Mouse (Mus musculus) liver, embryonic 13.5 days (tissue): ENCODE results near the gene Cox7a1. TPM values are rescaled to one million over a fixed set of nuclear protein-coding genes. Genes with fewer than 3 reads are reported as not detected.
A peak's percentile ranks its signal among the peaks of the same experiment; 100 is the strongest.

Experiments
- ATAC-seq: fragments of 200-750 bp; cut with Nextera tagmentation; 2 replicates; pipeline ENCODE4 v1.8.0; 2017; ENCODE audit warnings: low read depth, mild to moderate bottlenecking, moderate number of reproducible peaks, moderate library complexity
- DNase-seq: peaks from one replicate; pipeline ENCODE4 v3.0.0; 2022
- H3K27ac ChIP-seq: fragments of 300-500 bp; sonication (generic); 2 replicates; pipeline ENCODE4 v1.5.1; 2015; ENCODE audit warnings: moderate library complexity, mild to moderate bottlenecking, inconsistent platforms
- H3K27me3 ChIP-seq: fragments of 300-500 bp; sonication (generic); 2 replicates; pipeline ENCODE4 v1.6.1; 2015; ENCODE audit warnings: mild to moderate bottlenecking, inconsistent platforms
- H3K36me3 ChIP-seq: fragments of 300-500 bp; sonication (generic); 2 replicates; pipeline ENCODE4 v1.6.1; 2015; ENCODE audit warnings: mild to moderate bottlenecking, inconsistent platforms
- H3K4me1 ChIP-seq: fragments of 300-500 bp; sonication (generic); replicated peaks from 2 replicates; pipeline ENCODE4 v1.6.1; 2015; ENCODE audit warnings: inconsistent platforms
- H3K4me2 ChIP-seq: fragments of 300-500 bp; sonication (generic); 2 replicates; pipeline ENCODE4 v1.6.1; 2015; ENCODE audit warnings: inconsistent platforms, mild to moderate bottlenecking, moderate library complexity
- H3K4me3 ChIP-seq: fragments of 300-500 bp; sonication (generic); replicated peaks from 2 replicates; pipeline ENCODE4 v1.5.1; 2015; ENCODE audit warnings: mild to moderate bottlenecking, inconsistent platforms
- H3K9ac ChIP-seq: fragments of 300-500 bp; sonication (generic); 2 replicates; pipeline ENCODE4 v1.6.1; 2015; ENCODE audit warnings: mild to moderate bottlenecking, inconsistent platforms
- H3K9me3 ChIP-seq: fragments of 300-500 bp; sonication (generic); replicated peaks from 2 replicates; pipeline ENCODE4 v1.6.1; 2016; ENCODE audit warnings: inconsistent platforms
- WGBS: fragments of 180-500 bp; shearing (Covaris S2); methylation state at CpG from one replicate; pipeline ENCODE4 v1.1.7; 2015; ENCODE audit not compliant: insufficient replicate concordance; 5-methylcytosine and 5-hydroxymethylcytosine counted together
- polyA plus RNA-seq: library from polyadenylated mRNA; unstranded; fragments of >200 nt; fragmentation: Nextera tagmentation; extraction: Ambion mirVana; gene quantifications from 2 replicates; pipeline ENCODE4 v1.2.1, GENCODE M21; 2015

Cox7a1 gene
- polyA plus RNA-seq, 1 experiment from 2014 or later: 4.2 TPM

GRCm38 (mm10) chr7:30221433-30221832, 37.5 kb downstream of the Cox7a1 start:
- peaks cover 28% of the 10 kb centered on the region for H3K4me1 ChIP-seq
- no peaks in the 10 kb centered on the region for H3K9me3 ChIP-seq
- ATAC-seq (no peak), DNase-seq (no peak)
- H3K4me3 ChIP-seq: no peak overlapping the region
- no peak overlapping the region for H3K27ac ChIP-seq
- H3K4me2 ChIP-seq: no peak overlapping the region
- 68% methylated on average over 3 of the region's 3 CpGs for WGBS
- no peaks in the 10 kb centered on the region for H3K27me3 ChIP-seq
- peaks cover 30% of the 10 kb centered on the region for H3K36me3 ChIP-seq
- H3K9ac ChIP-seq: no peak overlapping the region

GRCm38 (mm10) chr7:30222205-30222604, 38.3 kb downstream of the Cox7a1 start:
- Histone ChIP-seq H3K27me3 (no peaks in the 10 kb centered on the region), H3K4me2 (peak overlapping the region; percentile 16), H3K9ac (no peak overlapping the region), H3K27ac (no peak overlapping the region), H3K36me3 (peaks cover 38% of the 10 kb centered on the region), H3K4me3 (no peak overlapping the region), H3K9me3 (no peaks in the 10 kb centered on the region), H3K4me1 (peaks cover 25% of the 10 kb centered on the region)
- DNase-seq: no peak
- ATAC-seq: peak; percentile 71
- 56% methylated on average over 5 of the region's 5 CpGs for WGBS

- Histone ChIP-seq H3K4me3 (no peak overlapping the region), H3K9ac (no peak overlapping the region), H3K27ac (no peak overlapping the region), H3K27me3 (no peaks in the 10 kb centered on the region), H3K4me1 (peaks cover 21% of the 10 kb centered on the region), H3K4me2 (no peak overlapping the region), H3K36me3 (peaks cover 40% of the 10 kb centered on the region), H3K9me3 (no peaks in the 10 kb centered on the region)
- 81% methylated on average over 12 of the region's 12 CpGs for WGBS
- ATAC-seq: no peak
- DNase-seq: no peak
These were observed 40.3 kb downstream of the Cox7a1 start for GRCm38 (mm10) chr7:30224206-30224605.

GRCm38 (mm10) chr7:30231328-30231668, 47.4 kb downstream of the Cox7a1 start:
- H3K9ac ChIP-seq: peak overlapping the region; percentile 86
- ATAC-seq: peak; percentile 29; the same call in 1 of the 2 replicates
- peaks cover 23% of the 10 kb centered on the region for H3K4me1 ChIP-seq
- no peaks in the 10 kb centered on the region for H3K27me3 ChIP-seq
- DNase-seq: no peak
- peaks cover 11% of the 10 kb centered on the region for H3K36me3 ChIP-seq
- H3K9me3 ChIP-seq: no peaks in the 10 kb centered on the region
- 2% methylated on average over 16 of the region's 16 CpGs for WGBS
- peak overlapping the region; percentile 81 for H3K4me3 ChIP-seq
- H3K27ac ChIP-seq: peak overlapping the region; percentile 39; the same call in 1 of the 2 replicates
- peak overlapping the region; percentile 84 for H3K4me2 ChIP-seq

- ATAC-seq: peak; percentile 91
- Histone ChIP-seq H3K4me2 (peak within 1 kb of the TSS; percentile 84), H3K4me3 (peak within 1 kb of the TSS; percentile 81), H3K9ac (peak within 1 kb of the TSS; percentile 86), H3K36me3 (peaks cover 5% of the 10 kb centered on the region; the same call in 1 of the 2 replicates), H3K27ac (peak within 1 kb of the TSS; percentile 94), H3K27me3 (no peaks in the 10 kb centered on the region), H3K9me3 (no peaks in the 10 kb centered on the region), H3K4me1 (peaks cover 23% of the 10 kb centered on the region)
- peak; percentile 96 for DNase-seq
- WGBS: under 1% methylated on average over 67 of the region's 67 CpGs
These were observed 47.9 kb downstream of the Cox7a1 start, which contains the start of the genes Polr2i and Tbcb for GRCm38 (mm10) chr7:30231669-30232454. Polr2i (plus strand) TSS chr7:30231948. Tbcb (minus strand) TSS chr7:30232272.

- H3K4me2 ChIP-seq: peak overlapping the region; percentile 84
- WGBS: 4% methylated on average over 24 of the region's 24 CpGs
- peak overlapping the region; percentile 94 for H3K27ac ChIP-seq
- peak overlapping the region; percentile 86 for H3K9ac ChIP-seq
- no peaks in the 10 kb centered on the region for H3K9me3 ChIP-seq
- H3K4me3 ChIP-seq: peak overlapping the region; percentile 81
- no peaks in the 10 kb centered on the region for H3K27me3 ChIP-seq
- peaks cover 23% of the 10 kb centered on the region for H3K4me1 ChIP-seq
- DNase-seq (peak; percentile 54), ATAC-seq (peak; percentile 32)
- peaks cover under 1% of the 10 kb centered on the region; the same call in 1 of the 2 replicates for H3K36me3 ChIP-seq
These were observed 48.7 kb downstream of the Cox7a1 start for GRCm38 (mm10) chr7:30232631-30233148.

- H3K27ac ChIP-seq: no peak overlapping the region
- peak overlapping the region; percentile 84 for H3K4me2 ChIP-seq
- 0 out of 2 replicates have a peak overlapping the region, but pooled peaks have one; percentile 81 for H3K4me3 ChIP-seq
- H3K27me3 ChIP-seq: no peaks in the 10 kb centered on the region
- no peak overlapping the region for H3K9ac ChIP-seq
- ATAC-seq (no peak), DNase-seq (no peak)
- 78% methylated on average over 20 of the region's 20 CpGs for WGBS
- no peaks in the 10 kb centered on the region for H3K9me3 ChIP-seq
- no peaks in the 10 kb centered on the region; the same call in 1 of the 2 replicates for H3K36me3 ChIP-seq
- peaks cover 23% of the 10 kb centered on the region for H3K4me1 ChIP-seq
These were observed 49.4 kb downstream of the Cox7a1 start for GRCm38 (mm10) chr7:30233387-30233786.

GRCm38 (mm10) chr7:30234276-30234858, 50.4 kb downstream of the Cox7a1 start:
- no peak overlapping the region for H3K9ac ChIP-seq
- no peaks in the 10 kb centered on the region; the same call in 1 of the 2 replicates for H3K36me3 ChIP-seq
- H3K4me2 ChIP-seq: no peak overlapping the region
- no peak overlapping the region for H3K27ac ChIP-seq
- no peak overlapping the region for H3K4me3 ChIP-seq
- H3K4me1 ChIP-seq: peaks cover 23% of the 10 kb centered on the region
- no peaks in the 10 kb centered on the region for H3K27me3 ChIP-seq
- WGBS: 85% methylated on average over 15 of the region's 15 CpGs
- no peaks in the 10 kb centered on the region for H3K9me3 ChIP-seq
- DNase-seq: no peak
- no peak for ATAC-seq

- no peaks in the 10 kb centered on the region for H3K27me3 ChIP-seq
- peaks cover 23% of the 10 kb centered on the region for H3K4me1 ChIP-seq
- no peak overlapping the region for H3K27ac ChIP-seq
- H3K36me3 ChIP-seq: peaks cover 6% of the 10 kb centered on the region; the same call in 1 of the 2 replicates
- H3K4me3 ChIP-seq: no peak overlapping the region
- WGBS: 81% methylated on average over 8 of the region's 8 CpGs
- no peaks in the 10 kb centered on the region for H3K9me3 ChIP-seq
- no peak for ATAC-seq
- no peak for DNase-seq
- no peak overlapping the region for H3K9ac ChIP-seq
- no peak overlapping the region for H3K4me2 ChIP-seq
These were observed 51.1 kb downstream of the Cox7a1 start for GRCm38 (mm10) chr7:30235091-30235490.

- H3K36me3 ChIP-seq: peaks cover 11% of the 10 kb centered on the region
- no peak within 1 kb of the TSS for H3K4me2 ChIP-seq
- no peaks in the 10 kb centered on the region for H3K9me3 ChIP-seq
- WGBS: 74% methylated on average over 4 of the region's 4 CpGs
- H3K27ac ChIP-seq: no peak within 1 kb of the TSS
- H3K9ac ChIP-seq: no peak within 1 kb of the TSS
- H3K4me3 ChIP-seq: no peak within 1 kb of the TSS
- ATAC-seq: no peak
- DNase-seq: no peak
- H3K27me3 ChIP-seq: no peaks in the 10 kb centered on the region
- H3K4me1 ChIP-seq: peaks cover 20% of the 10 kb centered on the region
These were observed 51.7 kb downstream of the Cox7a1 start, which contains the start of gene Ovol3 for GRCm38 (mm10) chr7:30235625-30236024. Ovol3 (minus strand) TSS chr7:30235725.
